Mouse (Mus musculus) left cerebral cortex, postnatal 4 days (tissue): ENCODE results near the gene Zfp672. TPM values are rescaled to one million over a fixed set of nuclear protein-coding genes. Genes with fewer than 3 reads are reported as not detected.

Source experiments
- DNase-seq: peaks from one replicate; pipeline ENCODE4 v3.0.0-alpha.2; 2022
- intact Hi-C: fragments of 180-260 bp; cut with DNase I; formaldehyde crosslinking; loops from one replicate; pipeline ENCODE4 v1.15.1; 2025
- total RNA-seq, 2 experiments: library from RNA; stranded (reverse); gene quantifications; 2 replicates each; pipeline ENCODE4 v1.2.3; 2021

Gene Zfp672
- total RNA-seq, 2 experiments from 2014 or later = 43.5 TPM

GRCm38 (mm10) chr11:58290812-58291211 lies 39.3 kb downstream of the Zfp672 start:
- no peak for DNase-seq
- intact Hi-C loops = no loop called here

- intact Hi-C loops = no loop called here
- DNase-seq = no peak
Measured at GRCm38 (mm10) chr11:58289992-58290682, 40.0 kb downstream of the Zfp672 start.

- intact Hi-C loops = no loop called here
- DNase-seq = no peak
Measured at GRCm38 (mm10) chr11:58282518-58282917, 47.6 kb downstream of the Zfp672 start.

- DNase-seq = no peak
- intact Hi-C loops = no loop called here
Measured at GRCm38 (mm10) chr11:58281970-58282496, 48.1 kb downstream of the Zfp672 start.

- intact Hi-C loops = no loop called here
- no peak for DNase-seq
Measured at GRCm38 (mm10) chr11:58275756-58276155, 54.4 kb downstream of the Zfp672 start.

- intact Hi-C loops = no loop called here
- no peak for DNase-seq
Measured at GRCm38 (mm10) chr11:58274572-58274971, 55.6 kb downstream of the Zfp672 start, which contains the start of gene 4930438A08Rik. TSS of gene 4930438A08Rik (plus strand) at chr11:58274799.

GRCm38 (mm10) chr11:58268285-58268684 lies 61.9 kb downstream of the Zfp672 start:
- no peak for DNase-seq
- intact Hi-C loops = no loop called here

Other genes starting within 250 kb of the Zfp672 start
- not detected for gene Gm12248, start 237.2 kb downstream of the Zfp672 start, total RNA-seq
- 10 to 100 TPM; 58.3 to 62.8 TPM for gene Cnot8, start 226.2 kb downstream of the Zfp672 start, total RNA-seq
- gene Gemin5, start 161.8 kb downstream of the Zfp672 start, total RNA-seq = 10 to 100 TPM; 21.3 to 22.0 TPM
- gene Mrpl22, start 158.7 kb downstream of the Zfp672 start, total RNA-seq = 10 to 100 TPM; 37.6 to 37.9 TPM
- under 1 TPM; 0.66 to 0.79 TPM for gene Igtp, start 130.8 kb downstream of the Zfp672 start, total RNA-seq
- gene Irgm2, start 130.7 kb downstream of the Zfp672 start, total RNA-seq = 1 to 10 TPM in 1 of 2 experiments, under 1 TPM in 1; 0.79 to 1.2 TPM
- gene 4930438A08Rik, start 55.5 kb downstream of the Zfp672 start, total RNA-seq = not detected
- gene Zfp692, start 23.3 kb downstream of the Zfp672 start, total RNA-seq = 10 to 100 TPM; 30.4 to 32.2 TPM
- gene Sh3bp5l, start 385 bp upstream of the Zfp672 start, total RNA-seq = 10 to 100 TPM; 44.2 to 48.8 TPM
- not detected for gene Lypd8, start 48.7 kb upstream of the Zfp672 start, total RNA-seq
- gene 1810065E05Rik, start 90.8 kb upstream of the Zfp672 start, total RNA-seq = not detected
- not detected for gene Gm12253, start 102.2 kb upstream of the Zfp672 start, total RNA-seq
- gene Lypd9, start 122.6 kb upstream of the Zfp672 start, total RNA-seq = not detected
- gene Olfr30, start 131.9 kb upstream of the Zfp672 start, total RNA-seq = not detected
- gene Olfr332, start 162.2 kb upstream of the Zfp672 start, total RNA-seq = not detected
- gene Olfr331, start 172.2 kb upstream of the Zfp672 start, total RNA-seq = not detected
- not detected for gene Olfr330, start 204.5 kb upstream of the Zfp672 start, total RNA-seq
- gene Olfr329-ps, start 216.1 kb upstream of the Zfp672 start, total RNA-seq = not detected
- gene Olfr328, start 225.3 kb upstream of the Zfp672 start, total RNA-seq = under 1 TPM; 0.12 to 0.34 TPM
- gene Olfr224, start 240.2 kb upstream of the Zfp672 start, total RNA-seq = not detected
- not detected for gene Olfr325, start 247.4 kb upstream of the Zfp672 start, total RNA-seq